Mouse (Mus musculus) stomach, postnatal 0 days (tissue): ENCODE results near the gene Plscr3.

ENCODE experiments used
- CTCF ChIP-seq: IDR thresholded peaks from 2 replicates; pipeline ENCODE4 v1.5.1; 2016; ENCODE audit warnings: antibody characterized with exemption, low read depth, mild to moderate bottlenecking, moderate library complexity
- EP300 ChIP-seq: optimal IDR thresholded peaks from 2 replicates; pipeline ENCODE3; 2016; ENCODE audit warnings: antibody characterized with exemption

- TF ChIP-seq CTCF (0 out of 2 replicates have a peak, but pooled peaks have one; percentile 8), EP300 (no peak)
Measured at GRCm38 (mm10) chr11:69799394-69800137, 46.6 kb upstream of the Plscr3 start.
